Mouse (Mus musculus): ENCODE measurements around the gene 6030458C11Rik.
A peak's percentile ranks its signal among the peaks of the same experiment; 100 is the strongest.
"Not testable (repeated sequence)": the region's sequence is repeated elsewhere in the genome, so short reads cannot be mapped to it uniquely, and the experiment has no call there.

6030458C11Rik gene

DNA sequence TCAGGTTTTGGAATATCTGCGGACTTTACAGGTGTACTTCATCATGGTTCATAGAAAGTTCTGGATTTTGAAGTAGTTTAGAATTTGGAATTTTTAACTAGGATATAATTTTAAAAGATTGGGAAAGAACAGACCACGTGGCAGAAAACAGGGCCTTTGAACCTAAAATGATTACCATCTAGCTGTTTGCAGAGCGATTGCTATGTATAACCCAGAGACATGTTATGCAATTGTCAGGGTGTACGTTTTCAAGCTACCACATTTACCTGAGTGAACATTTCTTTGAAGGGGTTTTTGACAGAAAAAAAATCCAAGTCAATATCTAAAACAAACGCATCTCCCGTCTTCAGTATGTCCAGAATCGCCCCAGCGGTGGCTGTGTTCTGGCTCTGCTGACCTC lies 6.9 kb downstream of the 6030458C11Rik start:
- no peak for DNase-seq

DNA sequence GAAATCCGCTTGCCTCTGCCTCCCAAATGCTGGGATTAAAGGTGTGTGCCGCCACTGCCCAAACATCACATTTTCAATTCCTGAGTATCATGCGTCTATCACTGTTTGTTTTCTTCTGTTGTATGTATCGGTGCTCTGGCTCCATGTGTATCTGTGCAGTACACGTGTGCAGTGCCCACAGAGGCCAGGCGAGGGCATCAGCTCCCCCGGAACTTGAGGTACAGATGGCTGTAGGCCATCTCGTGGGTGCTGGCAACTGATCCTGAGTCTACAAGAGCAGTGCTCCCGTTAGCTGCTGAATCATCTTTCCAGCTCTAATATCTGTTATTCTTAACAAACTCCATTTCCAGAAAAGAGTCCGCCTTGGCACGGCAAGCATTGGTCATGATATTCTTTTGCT lies 11.8 kb downstream of the 6030458C11Rik start:
- DNase-seq = no peak

DNA sequence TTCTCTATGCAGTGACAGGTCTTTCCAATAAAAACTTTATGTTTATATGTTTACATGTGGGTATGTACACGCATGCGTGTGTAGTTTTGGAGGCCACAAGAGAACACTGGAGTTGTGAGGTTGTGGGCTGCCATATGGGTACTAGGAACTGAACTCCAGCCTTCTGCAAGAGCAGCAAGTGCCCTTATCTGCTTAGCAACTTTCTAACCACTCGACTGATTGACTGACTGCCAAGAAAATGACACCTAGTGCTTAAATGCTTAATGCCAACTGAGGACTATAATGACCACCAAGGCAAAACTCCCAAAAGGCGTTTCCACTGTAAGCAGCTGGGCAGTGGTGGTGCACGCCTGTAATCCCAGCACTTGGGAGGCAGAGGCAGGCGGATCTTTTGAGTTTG lies 15.1 kb downstream of the 6030458C11Rik start:
- DNase-seq = no peak

DNA sequence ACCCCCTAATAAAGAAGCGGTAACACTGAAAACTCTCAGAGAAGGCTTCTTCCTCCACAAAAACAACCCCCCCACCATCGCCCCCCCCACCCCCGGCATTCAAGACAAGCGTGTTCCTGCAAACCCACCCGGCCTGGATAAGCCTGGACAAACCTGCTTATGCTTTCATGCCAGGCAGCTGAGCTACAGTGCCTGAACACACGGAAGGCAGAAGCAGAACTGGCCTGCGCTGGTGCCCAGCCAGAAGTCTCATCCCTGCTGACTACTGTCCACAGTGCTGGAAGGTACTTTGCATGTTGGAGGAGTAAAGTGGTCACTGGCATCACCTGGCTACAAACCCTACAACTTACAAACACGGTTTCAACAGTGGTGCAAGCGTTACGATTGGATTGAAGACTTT lies 17.4 kb downstream of the 6030458C11Rik start:
- peak; percentile 16 to 31 for DNase-seq

DNA sequence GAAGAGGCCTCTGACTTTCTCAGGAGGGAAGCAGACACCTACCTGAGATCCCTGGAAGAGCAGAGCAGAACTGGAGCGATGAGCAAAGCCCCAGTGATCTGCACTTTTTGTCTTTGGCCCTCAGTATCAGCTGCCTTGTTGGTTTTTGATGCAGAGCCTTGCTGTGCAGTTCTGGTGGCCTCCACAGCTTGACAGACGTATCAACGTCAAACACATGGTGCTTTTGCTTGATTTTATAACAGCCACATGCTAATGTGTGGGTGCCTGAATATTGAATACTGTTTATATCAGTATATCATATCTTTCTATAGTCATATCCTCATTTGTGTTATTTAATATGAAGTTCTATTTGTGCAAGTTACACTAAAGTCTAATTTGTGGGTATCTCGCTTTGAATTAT lies 19.4 kb downstream of the 6030458C11Rik start:
- DNase-seq = no peak

DNA sequence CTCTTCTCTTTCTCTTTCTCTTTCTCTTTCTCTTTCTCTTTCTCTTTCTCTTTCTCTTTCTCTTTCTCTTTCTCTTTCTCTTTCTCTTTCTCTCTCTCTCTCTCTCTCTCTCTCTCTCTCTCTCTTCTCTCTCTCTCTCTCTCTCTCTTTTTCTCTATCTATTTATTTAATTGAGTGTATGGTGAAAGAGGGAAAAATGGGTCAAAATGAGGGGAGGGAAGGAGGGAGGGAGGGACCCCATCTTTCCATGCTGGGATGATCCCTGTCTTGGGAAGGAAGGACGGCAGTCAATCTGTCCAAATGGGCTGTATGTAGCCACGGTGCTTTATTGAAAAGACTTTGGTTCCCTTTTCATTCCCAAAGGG lies 23.3 kb downstream of the 6030458C11Rik start:
- DNase-seq = not testable (repeated sequence)

DNA sequence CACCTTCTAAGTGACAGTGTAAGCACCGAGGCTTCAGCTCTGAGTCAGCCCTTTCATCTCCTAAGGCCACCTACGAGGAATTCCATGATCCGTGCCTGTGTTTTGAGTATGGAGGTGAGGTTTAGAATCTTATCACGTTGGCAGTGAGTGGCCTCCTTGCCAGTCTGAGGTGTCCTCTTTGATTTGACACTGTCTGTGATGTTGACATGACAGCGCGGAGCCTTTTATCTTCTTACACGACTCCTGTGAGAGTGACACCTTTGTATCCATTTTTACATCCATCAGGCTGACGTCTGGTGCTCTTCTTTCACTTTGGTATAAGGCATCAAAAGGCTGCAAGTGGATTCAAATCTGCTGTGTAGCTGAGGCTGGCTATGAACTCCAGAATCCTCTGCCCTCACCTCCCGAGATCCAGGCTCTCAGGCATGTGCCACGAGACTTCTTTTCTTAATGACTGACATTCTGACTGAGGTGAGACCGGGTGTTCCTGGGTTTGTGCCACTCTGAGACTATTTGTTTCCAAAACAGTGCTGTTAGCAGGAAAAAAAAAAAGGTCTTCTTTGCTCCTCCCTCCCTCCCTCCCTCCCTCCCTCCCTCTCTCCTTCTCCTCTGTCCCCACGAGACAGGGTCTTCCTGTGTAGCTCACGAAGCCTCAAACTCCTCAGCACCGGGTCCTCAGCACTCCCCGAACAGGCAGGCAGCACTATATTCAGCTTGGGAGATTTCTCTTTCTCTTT lies 23.9 kb downstream of the 6030458C11Rik start:
- no peak for DNase-seq

DNA sequence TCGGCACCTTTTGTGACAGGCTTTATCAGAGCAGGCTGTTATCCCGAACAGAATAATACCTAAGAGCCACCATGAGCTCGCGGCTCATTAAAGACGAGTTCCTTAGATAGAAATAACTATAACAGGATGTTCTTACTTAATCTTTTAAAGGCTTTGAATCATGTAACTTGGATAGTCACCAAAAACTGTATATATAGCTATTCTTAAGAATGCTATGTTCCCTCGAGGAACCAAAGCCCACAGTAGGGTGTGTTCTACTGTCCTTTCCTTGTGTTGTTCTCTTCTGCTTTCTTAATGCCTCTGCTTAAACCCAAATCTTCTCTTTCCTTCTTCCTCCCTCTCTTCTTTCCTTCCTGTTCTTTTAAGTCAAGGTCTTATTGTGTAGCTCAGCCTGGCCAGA lies 26.4 kb downstream of the 6030458C11Rik start:
- DNase-seq = no peak

DNA sequence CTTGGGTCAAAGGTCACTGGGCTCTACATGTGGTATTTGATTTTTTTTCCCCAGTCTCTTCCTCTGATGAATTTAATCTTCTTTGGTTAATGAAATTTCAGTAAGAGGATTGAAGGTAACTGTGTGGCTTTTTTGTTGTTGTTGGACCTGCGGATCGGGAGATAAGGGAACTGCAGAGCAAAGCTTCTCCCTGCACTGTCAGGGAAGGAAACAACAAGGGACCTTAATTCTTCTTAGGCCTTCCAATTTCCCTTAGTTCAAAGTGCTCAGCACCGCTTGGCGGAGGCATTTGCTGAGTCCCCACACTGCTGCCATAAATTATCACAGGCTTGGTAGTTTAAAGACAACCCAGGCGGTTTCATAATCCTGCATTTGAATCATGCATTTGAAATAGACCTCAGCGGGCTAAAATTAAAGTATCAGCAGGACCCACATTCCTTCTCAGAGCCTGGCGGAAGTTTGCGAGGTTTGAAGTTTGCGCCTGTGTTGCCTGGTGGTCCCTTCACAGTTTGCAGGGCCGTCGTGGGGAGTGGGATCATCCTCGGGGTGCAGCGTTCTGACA lies 28.5 kb downstream of the 6030458C11Rik start:
- no peak for DNase-seq

DNA sequence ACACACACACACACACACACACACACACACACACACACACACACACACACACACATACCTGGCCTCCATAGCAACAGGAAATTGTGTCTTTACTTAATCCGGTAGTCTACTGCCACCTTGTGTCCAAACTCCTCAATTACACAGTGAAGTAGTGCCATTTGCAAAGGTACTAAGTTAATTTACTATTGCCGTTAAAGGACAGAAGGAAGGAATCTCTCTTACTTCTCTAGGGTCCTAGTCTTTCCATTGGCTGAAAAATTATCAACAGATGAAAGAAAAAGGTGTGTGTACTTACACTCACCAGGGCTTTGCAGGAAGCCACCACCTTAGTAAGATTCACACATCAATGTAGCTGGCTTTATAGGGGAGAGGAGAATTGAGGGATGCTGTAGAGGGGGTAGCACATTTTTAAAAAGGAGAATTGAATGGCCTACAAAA lies 29.0 kb downstream of the 6030458C11Rik start:
- DNase-seq = peak; percentile 40 to 61

DNA sequence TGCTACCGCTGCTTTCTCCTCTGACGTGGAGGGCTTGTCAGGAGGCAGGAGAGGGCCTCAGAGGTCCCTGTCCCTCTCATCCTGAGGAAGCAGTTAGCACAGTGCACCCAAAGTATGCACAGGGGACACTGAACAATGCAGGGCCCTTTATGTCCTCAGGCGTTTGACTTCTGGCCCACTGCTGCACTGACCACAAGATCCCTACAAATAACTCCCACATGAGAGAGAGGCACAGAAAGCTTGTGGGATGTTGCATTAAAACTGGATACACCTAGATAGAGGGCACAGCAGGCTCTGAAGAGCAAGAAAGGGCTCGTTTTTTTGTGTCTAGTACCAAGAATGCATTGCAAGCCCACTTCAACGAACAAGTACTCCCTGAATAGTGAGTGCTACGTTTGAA lies 30.1 kb downstream of the 6030458C11Rik start:
- DNase-seq = no peak

DNA sequence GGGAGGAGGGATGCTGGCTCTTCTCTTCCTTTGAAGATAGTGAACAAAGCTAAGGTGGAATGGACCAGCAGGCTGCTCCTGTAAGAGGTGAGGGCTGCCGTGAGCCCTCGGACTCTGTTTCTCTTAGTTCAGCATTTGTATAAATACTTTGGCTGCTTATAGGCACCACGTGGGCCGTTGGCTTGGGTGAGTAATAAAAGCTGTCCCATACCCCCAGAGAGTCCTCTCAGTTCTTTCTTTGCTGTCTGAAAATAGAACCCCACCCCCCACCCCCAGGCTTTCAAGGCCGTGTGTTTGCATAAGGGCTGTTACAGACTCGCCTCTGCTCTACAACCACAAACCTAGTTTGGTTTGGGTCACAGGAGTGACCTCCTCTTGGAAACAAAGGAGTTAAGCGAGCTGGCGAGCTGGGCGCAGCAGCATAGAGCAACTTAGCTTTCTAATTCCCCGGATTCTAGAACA lies 35.0 kb downstream of the 6030458C11Rik start:
- peak in 1 of 2 experiments; percentile 27 for DNase-seq

DNA sequence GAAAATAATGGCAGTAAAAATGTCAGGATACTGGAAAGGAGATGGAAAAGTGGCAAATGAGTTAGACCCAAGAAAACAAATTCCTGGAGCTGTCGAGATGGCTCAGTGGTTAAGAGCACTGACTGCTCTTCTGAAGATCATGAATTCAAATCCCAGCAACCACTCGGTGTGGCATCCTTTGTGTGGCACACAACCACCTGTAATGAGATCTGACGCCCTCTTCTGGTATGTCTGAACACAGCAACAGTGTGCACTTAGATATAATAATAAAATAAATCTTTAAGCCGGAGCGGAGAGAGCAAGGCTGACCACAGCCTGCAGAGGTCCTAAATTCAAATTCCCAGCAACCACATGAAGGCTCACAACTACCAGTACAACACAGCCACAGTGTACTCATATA lies 35.9 kb downstream of the 6030458C11Rik start:
- DNase-seq = no peak

DNA sequence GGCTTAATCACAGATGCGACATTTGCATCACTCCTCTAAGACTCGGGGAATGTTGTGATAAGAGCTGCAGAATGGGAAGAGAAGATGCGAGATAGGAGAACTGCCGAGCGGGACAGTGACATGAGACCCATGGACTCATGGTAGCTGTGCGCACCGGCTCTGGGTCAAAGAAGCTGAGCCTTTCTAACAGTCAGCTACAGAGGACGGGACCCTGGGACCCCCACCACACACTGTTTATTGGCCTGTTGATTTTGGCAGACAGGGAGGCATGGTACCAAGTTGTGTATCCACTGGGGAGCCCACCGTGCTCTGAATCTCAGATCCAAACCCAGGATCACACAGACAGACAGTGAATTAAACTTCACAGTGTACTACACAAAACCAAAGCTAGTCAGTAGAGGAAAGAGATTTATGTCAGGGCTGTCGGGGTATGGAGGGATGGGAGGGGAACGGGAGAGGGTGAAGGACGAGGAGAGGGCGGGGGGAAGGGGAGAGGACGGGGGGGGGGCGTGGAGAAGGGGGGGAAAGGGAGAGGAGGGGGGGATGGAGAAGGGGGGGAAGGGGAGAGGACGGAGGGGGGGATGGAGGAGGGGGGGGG lies 42.6 kb downstream of the 6030458C11Rik start:
- no peak for DNase-seq

DNA sequence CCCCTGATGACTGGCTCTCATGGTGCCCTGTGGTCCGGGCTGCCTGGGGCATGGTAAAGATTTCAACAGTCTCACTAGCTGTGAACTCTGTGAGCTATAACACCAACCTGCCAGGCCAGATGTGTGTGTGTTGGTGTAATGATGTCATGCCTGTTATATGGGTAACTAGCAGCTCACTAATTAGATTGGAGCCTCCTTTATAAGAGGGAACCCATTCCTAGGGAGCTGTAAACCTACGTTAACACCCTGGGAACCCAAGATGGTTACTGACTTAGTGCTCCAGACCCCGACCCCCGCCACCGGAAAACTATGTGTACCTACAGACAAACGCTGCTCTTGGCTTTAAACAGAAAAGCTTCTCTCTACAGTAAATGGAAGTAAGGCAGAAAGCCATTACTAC lies 43.2 kb downstream of the 6030458C11Rik start:
- DNase-seq = no peak

DNA sequence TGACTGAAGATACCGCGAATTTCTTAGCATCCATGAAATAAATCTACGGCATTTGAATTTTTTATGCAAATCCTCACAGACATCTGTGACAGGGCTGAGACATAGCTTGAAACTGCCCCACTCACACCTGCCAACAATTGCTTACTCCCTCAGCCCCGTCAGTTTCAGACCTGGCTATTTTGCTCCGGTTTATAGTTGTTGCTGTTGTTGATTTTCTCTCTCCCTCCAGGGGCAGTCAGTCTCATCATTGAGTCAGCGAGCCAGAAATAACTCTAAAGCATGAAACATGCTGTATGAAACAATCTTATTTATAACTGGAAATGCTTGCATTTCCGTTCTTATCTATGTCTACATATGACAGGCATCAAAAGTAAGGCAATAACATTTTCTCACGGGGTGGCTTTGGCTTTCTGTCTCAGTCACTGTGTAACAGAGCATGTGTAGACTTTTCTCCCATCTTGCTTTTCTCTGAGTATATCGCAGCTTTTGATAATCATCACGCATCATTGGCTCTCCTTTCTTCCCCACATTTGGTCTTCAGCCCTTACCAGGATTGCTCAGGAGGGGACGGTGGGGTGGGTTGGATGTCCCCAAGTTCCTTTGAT lies 50.2 kb downstream of the 6030458C11Rik start:
- DNase-seq = no peak

DNA sequence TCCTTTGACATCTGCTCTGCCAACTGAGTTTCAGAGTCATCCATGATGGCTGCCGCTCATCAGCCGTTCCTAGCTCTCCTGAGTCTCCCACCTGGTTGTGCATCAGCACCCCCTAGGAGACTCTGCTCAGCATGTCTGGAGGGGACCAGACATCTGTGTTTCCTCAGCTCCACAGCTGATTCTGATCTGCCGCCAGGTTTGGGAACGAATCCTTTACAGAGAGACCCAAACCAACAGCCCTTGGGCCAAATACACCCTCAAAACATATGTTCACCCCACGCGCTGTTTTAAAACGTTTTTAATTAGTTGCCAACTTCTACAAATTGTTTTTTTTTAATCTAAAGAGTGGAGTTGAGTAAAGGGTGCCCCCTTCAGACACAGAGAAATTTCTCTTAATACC lies 53.5 kb downstream of the 6030458C11Rik start:
- no peak for DNase-seq

DNA sequence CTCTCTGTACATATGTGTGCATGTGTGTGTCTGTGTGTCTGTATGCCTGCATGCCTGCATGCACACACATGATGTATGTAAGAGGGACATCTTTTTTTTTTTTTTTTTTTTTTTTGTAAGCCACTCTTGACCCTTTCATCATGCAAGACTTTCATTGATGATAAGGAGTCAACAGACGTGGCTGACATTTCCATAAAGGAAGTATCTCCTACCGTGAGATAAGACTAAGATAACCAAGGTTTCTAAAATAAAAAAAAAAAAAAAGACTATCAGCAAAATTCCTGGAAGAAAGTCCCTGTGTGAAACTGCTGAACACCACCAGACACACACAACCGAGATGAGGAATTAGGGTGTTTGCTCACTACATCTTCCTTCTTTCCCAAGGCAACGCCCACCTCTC lies 57.6 kb downstream of the 6030458C11Rik start:
- DNase-seq = no peak

DNA sequence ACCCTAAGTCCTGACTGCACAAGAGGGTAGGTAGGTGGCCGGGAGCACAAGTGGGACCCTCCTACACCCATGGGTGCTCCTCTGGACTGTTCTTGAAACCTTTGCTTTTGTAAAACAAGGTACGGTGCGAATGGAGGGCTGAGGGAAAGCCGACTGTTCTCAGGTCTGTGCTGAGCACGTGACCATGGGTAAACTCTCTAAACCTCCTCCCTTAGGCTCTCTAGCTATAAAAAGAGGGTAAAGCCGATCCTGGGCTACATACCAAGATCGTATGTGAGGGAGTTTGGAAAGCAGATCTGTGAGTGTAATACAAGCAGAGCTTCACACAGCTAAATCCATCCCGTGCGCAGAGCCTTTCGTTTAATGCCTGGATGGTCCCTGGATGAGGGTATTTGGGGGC lies 61.3 kb downstream of the 6030458C11Rik start:
- no peak for DNase-seq

DNA sequence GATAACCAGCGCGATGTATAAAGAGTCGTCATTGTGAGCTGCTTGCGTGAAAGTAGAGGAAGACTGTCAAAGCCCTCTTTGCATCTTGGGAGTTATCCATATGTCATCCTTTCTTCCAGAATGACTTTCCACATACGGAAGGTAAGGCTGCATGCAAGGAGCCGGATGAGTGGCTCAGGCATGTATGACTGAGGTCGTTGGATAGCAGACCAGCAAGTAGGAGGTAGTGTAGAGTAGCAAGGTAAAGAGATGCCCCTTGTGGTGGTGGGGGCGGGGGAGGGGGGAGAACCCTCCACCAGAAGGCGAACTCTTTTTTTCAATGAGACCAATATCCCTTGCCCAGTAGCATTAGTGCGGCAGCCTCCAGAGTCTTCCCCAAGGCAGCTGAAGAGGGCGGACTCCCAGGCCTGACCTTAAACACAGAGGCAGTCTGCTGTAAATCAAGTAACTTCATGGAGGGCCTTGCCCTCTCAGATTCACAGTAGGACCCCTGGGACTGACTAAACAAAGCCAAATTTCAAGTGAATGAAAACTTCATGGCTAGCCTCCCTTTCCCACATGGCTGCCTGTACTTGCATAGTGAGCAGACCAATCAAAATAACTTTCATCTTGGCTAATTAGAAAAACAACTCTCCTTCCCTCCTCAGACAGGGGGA lies 62.1 kb downstream of the 6030458C11Rik start:
- DNase-seq = peak; percentile 15 to 32

DNA sequence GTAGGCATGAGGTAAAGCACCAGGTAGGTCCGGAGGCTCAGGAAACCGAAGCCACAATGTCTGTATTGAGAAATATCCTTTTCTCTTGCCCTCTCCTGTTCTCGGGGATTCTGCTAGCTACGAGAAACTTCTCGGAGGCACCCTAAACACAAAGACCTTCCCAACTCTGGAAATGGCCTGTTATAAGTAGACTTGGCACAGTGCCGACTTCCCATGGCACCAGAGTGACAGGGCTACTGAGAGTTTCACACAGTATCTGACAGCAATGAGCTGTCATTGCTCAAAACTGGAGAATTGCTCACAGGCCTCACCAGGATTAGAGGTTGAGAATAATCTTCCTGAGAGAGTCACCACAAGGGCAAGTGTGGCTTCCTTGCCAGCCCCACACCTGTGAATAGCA lies 63.7 kb downstream of the 6030458C11Rik start:
- no peak for DNase-seq

DNA sequence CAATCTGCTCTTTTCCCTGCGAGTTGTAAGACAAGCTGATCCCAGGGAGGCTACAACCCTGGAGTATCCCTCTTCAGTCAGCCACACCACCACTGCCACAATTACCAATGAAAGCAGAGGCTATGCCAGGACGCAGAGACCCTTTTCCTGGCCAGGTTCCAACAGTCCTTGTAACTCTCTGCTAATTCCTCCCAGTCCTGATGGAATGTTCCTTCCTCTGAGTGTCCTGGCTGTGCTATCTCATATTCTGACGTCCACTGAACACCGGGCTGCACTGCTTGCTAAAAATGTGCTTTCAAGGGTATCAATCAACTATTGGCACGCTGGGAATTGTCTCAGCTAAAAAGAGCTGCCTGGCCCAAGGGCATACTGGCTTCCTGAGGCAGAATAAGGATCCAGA lies 66.0 kb downstream of the 6030458C11Rik start:
- no peak for DNase-seq
